Mouse (Mus musculus): Measurements from ENCODE around the gene Igsf21.
A peak's percentile ranks its signal among the peaks of the same experiment; 100 is the strongest.

Igsf21 gene

DNA sequence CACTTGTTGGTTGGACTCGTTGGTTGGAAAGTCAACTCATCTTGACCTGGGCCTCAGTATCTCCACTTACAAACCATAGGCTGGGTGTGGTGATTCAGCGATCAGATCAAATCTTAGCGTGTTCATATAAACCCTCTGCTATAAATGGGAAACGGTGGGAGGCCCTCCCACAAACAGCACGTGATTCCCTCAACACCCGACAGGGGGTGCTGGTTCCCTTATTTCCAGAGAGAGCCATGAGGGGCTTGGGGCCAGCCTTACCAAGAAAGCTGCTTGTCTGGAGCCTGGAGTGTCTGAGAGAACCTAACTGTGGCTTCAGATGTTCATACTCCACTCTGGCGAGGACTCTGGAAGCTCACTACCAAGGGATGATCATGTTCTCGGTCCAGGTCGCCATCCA lies 106.1 kb downstream of the Igsf21 start:
- peak; percentile 3 for DNase-seq

DNA sequence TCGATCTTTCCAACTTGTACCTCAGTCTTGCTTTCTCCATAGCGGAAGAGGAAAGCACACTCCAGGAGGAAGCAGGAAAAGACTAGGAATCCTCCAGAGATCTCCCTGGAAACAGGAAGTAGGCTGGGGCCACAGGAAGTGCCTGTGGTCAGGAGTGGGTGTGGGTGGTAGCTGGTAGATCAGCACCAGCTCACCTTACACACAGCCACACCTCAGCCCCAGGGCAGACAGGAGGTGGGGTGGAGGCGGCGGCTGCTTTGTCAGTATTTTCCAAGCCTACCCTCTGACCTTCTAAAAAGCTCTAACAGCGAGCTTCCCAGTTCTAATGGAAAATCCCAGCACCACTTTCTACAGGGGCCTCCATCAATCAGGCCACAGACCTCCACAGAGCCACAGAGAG lies 107.7 kb downstream of the Igsf21 start:
- DNase-seq: no peak

DNA sequence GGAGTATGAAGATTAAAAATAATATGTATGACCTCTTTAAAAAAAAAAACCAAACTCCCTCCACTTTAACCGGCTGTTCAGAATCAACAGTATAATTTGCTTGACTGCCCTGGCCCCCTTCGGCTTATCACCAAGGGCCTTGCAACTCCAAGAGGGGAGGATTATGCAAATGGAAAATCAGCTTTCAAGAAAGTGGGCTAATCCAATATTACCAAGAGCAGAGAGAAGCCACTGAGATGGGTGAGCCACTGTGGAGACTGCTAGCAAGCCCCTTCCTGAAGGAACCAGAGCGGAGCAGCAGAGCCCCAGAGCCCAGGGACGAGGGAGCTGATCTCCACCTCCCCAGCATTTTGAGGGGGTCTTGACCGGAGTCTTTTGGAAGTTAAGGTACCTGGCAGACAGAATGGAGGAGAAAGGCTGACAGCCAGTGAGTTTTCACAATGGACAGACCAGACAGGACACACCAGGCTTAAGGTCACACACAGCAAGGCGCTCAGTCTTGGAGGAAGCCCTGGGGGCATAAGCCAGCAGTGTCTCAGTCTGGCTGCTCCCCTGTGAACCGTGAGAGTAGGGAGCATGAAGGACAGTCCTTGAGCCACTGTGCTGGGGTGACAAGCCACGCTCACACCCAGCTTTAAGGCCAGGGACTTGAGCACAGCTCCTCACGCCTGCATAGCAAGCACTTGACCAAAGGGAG lies 114.8 kb downstream of the Igsf21 start:
- DNase-seq: no peak

DNA sequence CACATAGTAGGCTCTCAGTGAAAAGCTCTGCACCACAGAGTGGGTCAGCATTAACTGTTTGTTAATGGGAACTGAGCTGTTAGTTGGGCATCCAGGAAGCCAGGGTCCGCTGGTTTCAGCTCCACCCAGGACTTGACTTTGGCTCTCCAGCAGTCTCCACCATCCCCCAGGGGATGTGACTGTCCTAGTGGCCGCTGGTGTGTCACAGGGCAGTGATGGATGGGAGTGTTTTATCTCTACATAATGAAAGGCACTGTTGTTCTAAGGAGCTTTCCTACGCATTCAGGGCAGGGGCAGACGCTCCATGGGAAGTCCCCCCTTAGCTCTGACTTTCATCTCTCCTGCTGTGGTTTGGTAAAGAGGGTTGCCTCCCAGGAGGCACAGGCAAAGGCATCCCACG lies 115.4 kb downstream of the Igsf21 start:
- no peak for DNase-seq

DNA sequence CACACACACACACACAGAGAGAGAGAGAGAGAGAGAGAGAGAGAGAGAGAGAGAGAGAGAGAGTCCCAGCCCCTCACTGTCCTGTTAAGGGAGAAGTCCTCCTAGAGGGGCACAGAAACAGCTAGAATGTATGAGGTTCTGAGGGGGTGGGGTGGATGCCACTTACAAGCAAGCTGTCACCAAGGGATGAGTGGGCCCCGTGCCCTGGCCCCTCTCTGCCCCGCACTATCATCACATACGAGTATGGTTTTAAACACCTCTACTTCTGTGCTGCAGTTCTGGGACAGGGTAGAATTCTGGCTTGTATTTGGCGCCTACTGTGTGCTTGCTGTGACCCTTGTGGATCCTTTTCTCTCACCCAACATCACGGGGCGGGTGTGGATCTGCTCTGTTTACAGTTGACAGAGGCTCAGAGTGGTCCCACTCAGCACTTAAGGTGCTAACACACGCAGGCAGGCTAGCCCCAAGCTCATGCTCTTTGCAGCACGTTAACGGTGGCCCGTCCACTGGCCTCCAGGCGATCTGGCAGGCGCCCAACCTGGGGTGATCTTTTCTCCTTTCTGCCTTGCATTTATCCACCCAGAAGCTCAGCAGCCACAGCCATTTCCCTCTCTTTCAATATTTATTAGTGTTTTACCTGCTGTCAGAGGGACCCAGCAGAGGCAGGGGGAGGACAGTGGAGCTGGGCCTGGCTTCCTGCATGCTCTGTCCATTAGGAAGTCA lies 116.9 kb downstream of the Igsf21 start:
- DNase-seq: no peak

DNA sequence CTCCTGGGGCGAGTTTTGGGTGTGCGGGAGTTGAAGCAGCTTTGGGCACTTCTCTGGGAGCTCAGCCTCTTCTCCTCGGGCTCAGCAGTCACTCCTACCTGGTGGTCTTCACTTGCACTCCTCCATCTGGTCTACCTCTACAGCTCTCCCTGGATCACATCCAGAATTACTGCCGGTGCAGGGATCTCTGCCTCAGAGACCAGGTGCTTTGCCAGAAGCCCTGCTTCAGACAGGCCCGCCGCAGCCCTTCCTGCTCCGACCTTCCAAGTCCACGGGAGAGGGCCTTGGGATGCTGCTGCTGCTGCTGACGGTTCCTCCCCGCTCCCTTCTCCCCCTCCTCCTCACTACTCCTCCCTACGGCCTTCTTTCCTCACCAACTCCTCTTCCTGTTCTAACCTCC lies 118.5 kb downstream of the Igsf21 start:
- no peak for DNase-seq

DNA sequence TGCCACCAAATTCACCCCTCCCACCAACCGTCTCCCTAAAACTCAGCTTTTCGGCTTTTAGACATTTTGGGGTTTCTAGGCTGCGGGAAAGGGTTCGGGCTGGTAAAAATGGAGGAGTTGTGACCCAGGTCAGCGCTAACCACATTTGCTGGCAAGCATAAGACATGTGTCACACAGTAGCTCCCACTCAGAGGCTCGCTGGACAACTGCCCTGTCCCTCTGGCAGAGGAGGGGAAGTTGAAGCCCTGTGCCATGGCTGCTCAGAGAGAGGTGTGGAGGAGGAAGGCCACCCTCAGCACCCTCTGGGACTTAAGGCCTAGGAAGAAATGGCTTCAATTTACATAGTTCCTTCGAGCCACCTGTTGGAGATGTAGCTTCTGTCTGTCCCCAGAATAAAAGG lies 120.8 kb downstream of the Igsf21 start:
- DNase-seq: no peak

DNA sequence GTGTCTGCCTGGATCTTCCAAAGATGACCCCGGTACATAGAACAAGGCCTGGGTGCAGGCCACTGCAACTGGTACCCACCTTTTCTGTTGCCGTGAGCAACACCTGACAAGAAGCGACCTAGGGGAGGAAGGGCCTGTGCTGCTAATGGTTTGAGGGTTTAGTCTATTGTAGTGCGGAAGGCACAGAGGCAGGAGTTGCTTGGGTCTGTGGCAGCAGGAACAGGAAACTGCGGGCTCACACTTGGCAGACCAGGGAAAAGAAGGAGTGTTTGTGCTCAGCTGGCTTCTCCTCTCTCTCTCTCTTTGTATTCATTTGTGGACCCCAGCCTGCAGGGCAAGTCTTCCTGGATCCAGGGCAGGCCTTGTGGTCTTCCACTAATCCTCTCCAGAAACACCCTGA lies 124.0 kb downstream of the Igsf21 start:
- DNase-seq: no peak

DNA sequence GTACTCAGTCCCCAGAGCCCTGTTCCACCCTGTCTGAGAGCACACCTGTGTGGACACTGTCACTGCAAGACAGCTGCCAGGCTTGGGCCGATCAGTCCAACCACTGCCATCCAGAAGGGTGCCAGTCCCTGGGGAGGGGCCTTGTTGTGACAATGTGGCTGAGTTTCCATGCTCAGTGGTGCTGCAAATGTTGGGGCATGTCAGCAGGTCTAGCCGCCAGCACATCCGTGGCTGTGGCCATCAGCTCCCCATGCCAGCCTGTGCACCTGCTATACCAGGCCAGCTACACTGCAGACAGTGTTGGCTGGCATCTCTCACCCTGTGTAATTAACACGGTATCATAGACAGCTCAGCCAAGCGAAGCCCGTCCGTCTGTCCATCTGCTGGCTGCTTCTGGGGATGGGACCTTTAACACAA lies 129.3 kb downstream of the Igsf21 start:
- no peak for DNase-seq

DNA sequence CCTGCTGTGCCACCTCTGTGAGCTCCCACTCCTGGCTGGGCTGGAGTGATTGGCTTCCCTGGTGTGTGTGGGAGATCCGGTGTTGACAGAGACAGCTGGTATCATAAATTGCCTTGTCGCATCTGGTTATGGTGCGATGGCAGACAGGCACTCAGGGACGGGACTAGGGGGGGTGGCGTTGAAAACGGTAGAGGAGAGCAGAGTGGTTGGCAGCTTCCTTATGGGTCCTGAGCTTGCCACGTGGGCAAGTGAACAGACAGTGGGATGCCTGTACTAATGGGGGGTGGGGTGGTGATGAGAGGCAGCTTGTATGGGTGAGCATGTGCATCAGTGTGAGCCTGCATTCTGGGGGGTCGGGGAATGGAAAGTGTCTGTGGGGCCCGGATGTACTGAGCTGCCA lies 130.8 kb downstream of the Igsf21 start:
- no peak for DNase-seq

DNA sequence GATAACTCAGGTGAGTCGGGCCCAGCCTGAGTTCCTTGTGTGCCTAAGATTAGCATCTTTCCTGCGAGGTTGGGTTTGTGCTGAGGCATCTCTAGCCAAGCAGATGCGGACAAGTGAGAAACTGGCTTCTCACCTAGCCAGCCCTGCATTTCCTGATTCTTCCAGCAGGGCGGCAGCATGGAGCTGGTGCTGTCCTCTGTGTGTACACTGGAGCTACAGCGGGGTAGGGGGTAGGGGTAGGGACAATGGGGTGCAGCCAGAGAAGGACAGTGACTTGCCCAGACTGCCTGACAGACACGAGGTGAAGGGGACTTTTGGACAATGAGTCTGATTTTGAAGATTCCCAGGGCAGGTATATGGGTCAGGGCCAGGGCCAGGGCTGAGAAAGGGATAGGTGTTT lies 131.5 kb downstream of the Igsf21 start:
- no peak for DNase-seq

DNA sequence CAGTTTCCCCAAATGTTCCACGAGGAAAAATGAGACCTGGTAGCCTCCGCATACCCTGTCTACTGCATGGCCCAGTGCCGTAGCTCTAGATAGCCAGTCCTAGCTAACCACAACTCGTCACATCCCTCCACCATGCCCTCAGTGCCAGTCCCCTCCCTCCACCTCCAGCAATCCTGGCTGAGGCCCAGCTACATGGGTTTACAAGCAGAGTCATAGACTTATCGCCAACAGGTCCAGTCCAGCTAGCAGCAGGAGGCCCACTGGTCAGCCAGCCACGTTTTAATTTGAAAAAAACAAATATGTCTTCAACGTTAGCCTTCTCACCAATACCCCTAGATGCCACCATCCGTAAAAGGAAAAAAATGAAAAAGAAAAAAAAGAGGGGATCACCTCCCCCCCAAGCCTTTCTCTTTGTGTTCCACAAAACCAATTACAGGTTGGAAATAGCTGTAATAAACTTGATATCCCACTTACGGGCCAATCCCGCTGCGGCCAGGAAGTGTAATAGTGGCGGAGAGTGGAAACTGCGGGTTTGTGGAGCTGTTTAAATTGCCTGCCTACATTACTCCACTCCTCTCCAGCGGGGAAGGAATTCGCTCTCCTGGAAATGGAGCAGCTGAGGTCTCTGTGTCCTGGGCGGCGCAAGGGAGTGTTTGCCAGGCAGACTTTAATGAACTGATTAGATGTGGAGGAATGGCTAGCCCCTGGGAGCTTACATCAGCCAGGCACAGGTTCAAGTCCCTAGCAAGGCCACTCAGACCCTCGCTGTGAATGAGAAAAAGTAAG lies 132.7 kb downstream of the Igsf21 start:
- DNase-seq: peak; percentile 22

DNA sequence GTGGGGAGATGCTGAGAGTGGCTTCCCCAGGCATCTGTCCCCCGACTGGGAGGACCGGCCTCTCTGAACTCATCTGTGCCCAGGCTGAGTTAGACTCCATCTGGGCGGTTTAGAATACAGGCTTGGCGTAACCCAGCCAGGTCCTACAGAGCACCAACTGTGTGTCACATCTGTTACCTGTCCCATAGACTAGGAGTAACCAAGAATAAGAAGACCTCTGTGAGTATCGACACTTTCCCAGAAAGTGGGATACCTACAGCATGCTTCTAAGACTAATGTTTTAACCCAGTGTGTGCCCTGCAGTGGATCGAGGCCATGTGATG lies 137.0 kb downstream of the Igsf21 start:
- no peak for DNase-seq

DNA sequence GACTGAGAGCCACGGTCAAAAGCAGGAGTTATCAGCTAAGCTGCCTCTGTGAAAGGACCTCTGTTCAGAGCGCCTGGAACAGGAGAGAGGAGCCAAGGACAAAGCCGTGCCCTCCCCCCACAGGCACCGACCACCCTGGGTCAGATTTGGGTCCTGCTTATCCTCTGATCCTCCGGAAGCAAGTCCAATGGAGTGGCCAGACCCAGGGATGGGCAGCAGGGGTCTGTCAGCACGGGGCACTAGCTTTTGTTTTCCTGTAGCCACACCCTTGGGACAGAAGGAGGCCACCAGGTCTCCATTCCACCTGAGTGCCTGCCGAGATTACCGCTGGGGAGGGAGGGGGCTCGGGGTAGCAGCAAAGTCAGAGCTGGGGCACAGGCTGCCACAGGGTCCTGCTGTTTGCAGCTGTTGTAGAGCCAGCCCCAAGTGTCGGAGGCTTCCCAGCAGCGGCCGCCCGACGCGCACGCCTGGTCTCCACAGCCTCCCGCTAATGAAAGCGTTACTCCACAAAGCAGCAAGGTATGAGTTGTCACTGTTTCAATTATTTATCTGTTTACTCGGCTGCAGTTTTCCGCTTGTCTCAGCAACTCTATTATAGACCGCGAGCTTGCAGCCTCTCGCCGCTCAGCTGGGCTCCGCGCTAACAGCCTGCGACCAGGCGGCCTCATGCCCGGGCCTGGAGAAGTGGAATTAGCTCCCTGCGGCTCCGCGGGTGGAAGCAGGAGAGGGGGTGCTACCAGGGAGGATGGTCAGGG lies 137.5 kb downstream of the Igsf21 start:
- no peak for DNase-seq

DNA sequence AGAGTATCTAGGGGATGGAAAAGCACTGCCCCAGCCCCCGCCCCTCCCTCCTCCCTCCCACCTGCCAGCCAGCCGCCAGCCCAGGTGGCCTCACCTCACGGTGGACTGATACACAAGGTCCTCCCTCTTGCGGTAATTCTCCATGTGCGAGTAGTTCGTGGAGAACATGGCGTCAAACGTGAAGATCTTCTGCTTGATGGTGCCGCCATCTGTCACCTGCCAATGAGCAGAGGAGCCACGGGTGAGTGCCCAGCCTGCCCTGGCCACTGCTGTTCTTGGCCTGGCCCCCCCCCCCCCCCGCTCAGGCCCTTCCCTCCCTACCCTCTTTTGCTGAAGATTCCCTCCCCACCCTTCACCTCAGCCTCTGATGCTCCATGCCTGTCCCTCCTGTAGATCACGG lies 139.4 kb downstream of the Igsf21 start:
- no peak for DNase-seq

DNA sequence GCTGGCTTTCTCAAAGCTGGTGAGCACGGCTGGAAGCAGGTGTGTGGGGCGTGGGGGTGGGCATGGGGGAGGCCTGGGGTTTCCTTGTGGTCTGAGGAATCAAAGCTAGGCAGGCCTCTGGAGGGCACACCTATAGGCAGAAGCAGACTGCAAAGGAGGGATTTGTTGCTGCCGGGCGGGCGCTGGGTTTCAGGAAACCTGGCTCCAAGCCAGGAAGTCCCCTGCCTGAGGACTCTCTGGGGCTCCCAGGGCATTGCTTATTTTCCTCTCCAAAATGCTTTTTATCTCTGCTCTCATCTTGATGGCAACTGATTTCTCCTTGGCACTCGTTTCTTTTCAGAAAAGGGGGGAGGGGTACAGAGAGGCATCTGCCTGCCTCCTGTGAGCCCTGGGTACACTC lies 141.8 kb downstream of the Igsf21 start:
- DNase-seq: no peak

DNA sequence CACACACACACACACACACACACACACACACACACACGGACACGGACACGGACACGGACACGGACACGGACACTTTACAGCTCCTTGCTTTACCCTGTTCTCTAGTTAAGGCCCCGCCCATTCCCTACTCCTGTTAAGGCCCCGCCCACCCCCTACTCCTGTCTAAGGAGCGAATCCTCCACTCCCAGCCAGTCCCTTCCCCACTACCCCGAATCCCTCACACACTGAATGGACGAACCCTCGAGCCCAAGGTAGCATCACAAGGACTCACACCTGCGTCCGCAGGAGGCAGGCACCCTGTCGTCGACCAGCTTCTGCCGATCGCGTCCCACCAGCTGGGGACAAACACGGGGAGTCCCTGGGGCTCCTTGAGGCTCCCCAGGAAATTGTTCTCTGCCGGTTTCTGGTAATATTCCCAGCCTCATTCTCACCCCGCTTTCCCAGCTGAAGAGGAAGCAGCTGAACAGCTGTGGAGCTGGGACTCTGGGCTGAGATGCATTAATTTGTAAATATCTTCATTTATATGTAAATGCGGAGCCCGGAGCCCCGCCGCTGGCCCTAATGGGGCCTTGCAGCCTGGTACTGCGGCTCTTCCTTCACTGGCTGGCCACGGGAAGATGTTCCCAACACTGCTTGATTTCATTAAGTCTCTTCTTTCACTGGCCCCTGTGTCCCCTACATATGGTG lies 143.1 kb downstream of the Igsf21 start:
- no peak for DNase-seq

DNA sequence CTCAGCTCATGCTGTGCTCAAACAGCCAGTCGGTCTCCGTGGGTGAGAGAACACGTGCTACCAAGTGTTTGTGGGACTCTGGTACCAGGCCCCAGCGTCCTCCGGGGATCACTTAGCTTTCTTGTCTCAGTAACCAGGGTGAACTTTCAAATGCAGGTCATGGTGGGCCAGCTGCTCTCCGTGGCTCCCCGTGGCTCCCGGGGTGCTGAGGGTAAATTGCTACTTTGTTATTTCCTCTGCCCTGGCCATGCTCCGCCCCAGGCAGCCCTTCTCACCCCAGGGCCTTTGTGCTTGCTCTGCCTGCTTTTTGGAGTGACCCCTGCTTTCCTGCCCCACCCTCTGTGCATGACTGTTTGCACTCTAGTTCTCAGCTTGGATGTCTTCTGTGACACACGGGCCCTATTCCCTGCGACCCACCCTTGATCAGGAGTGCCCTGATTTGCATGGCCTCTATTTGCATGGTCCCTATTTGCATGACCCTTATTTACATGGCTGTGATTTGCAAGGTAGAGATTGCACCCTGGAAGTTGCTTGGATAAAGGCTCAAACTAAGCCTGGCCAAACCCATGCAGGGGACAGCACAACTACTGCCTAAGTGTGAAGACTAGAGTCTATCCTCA lies 143.9 kb downstream of the Igsf21 start:
- no peak for DNase-seq

DNA sequence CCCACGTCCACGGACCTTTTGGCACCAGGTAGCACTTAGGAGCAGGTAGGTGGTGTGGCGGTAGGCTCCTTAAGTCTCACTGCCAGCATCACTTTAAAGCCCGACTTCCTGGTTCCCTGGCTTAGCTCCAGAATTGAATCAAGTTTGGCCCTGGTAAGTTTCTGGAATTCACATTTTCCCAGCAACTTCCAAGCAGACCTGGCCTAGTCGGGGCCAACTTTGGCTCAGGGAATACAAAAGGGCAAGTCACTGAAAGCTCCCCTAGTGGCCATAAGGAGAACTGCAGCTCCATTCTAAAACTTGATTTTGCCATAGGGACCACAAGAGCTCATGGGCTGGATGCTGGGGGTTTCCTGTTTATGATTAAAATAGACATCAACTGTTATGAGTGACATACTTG lies 145.5 kb downstream of the Igsf21 start:
- peak; percentile 26 for DNase-seq

DNA sequence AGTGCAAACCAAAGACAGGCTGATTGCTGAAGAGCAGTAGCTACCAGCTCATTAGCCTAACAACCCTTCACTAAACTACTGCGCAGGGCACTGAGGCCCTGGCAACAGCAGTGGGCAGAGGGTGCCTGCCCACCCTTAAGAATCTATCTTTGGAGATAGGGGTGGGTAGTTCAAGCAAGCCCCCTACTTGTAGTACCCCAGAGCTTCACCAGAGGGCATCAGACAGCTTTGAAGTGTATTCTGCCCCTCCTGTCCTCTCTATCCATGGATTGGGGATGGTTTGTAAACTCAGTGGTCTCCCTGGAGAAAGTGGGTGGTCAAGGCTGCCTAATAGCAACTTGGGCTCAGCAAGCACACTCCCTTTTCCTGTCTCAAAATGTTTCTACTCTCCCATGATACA lies 146.4 kb downstream of the Igsf21 start:
- DNase-seq: peak; percentile 13

DNA sequence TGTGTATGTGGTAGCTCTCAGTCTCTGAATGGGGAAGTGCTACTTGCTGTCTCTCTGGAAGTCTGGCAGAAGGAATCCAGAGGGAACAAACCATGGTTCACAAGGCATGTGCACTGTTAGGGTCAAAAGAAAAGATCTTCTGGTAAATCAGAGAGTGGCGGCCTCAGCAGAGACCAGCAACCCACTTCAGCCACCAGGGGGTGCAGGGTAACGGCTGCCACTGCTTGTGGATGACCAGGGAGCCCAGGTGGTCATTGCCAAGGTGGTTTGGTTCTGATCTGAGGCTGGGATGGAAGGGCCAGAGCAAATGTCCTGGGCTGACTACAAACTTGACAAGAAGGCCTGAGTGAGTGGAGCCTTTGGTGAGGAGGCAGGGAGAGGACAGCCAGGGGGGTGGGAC lies 150.3 kb downstream of the Igsf21 start:
- DNase-seq: no peak

DNA sequence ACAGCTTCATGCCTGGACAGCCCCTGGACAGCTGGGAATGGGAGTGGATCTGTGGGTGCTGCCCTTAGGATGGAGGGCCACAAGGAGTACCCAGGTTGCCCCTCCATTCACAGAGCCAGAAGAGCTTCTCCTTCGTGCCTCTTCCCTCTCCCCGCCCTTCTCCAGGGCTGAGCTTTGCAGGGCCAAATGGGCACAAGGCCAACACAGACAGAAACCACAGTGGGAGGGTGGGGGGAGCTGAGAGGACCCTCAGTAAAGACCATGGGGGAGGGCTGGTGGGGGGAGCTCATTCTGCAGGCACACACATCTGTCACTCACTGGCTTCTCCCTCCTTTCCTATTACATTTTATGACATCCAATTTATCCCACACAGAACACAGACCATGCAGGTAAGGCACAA lies 151.7 kb downstream of the Igsf21 start:
- DNase-seq: no peak

All from kidney, adult 9 months (tissue).